ENCODE assay signal across 12 mouse cellular contexts in the genomic region with DNA sequence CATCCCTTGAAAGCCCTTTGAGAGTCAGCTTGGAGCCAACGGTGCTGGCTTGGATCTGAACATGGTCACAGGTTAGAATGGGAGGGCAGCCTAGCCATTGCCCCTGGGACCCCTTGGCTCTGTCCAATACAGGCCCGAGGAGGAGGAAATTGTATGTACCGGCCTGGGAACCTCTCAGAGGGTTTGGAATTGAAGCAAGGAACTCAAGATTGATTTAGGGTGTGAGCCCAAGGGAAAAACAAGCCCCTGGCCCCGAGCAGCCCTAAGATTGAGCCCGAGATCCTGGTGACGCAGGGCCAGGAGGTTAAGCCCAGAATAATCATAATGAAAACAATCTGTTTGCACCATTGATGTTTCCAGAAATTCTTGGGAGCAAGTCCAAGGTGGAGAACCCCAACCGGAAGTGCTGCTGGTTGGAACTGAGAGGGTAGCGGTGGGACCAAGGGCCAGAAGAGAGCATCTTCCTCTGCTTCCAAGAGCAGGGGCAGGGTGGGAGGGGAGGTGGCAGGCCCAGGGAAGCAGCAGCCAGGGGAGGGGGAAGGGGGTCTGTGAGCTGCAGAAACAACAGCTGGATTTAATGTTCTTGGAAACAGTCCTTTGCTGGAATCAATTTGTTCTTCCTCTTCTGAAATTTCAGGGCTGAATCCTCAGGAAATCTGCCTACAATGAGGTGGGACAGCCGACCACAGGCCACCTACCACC. TPM values are rescaled to one million over a fixed set of nuclear protein-coding genes. Genes with fewer than 3 reads are reported as not detected.
DNase-seq lines count a peak whose midpoint lies in the region; ATAC-seq lines count a peak whose summit lies in the region.
"Had no signal": no experiment of that assay in that cellular context is flagged by ENCODE, and none has a peak within 500 bp of the region (broad histone marks: within the 10 kb centered on the region; RNA-seq: fewer than 3 reads in every experiment).

No protein-coding gene starts in this region.

- H3K27me3 ChIP-seq in heart, embryonic 13.5 days (replicated peaks): no peaks in the 10 kb centered on the region
- H3K27me3 ChIP-seq in midbrain, embryonic 13.5 days: no peaks in the 10 kb centered on the region

- peak; percentile 23 for DNase-seq in testis, postnatal 14 days (ENCODE audit: low spot score)
- no peak for DNase-seq in testis, postnatal 10 days (ENCODE audit: low spot score)
- peak; percentile 64 to 73 for DNase-seq in kidney, postnatal 4 days
- DNase-seq in cerebellum, adult 8-10 months: no peak
- no peak for DNase-seq in spleen, adult 12 weeks (ENCODE audit: low spot score)
- DNase-seq in urinary bladder, postnatal 25 days (ENCODE audit: low spot score): no peak
- DNase-seq: cerebellum, adult 18-20 months; right cerebral cortex, adult 18-20 months had no signal

- 0 out of 2 replicates have a peak overlapping the region, but pooled peaks have one; percentile 12 for H3K27ac ChIP-seq in heart, embryonic 13.5 days (replicated peaks)
- no peak overlapping the region for H3K27ac ChIP-seq in midbrain, embryonic 13.5 days
- H3K27ac ChIP-seq: hindbrain, embryonic 14.5 days had no signal

- H3K9ac ChIP-seq in heart, embryonic 13.5 days: no peak overlapping the region
- H3K9ac ChIP-seq in midbrain, embryonic 13.5 days (replicated peaks): no peak overlapping the region
- H3K9ac ChIP-seq: hindbrain, embryonic 14.5 days had no signal

- no peak overlapping the region for H3K4me3 ChIP-seq in heart, embryonic 13.5 days
- H3K4me3 ChIP-seq in midbrain, embryonic 13.5 days (replicated peaks): no peak overlapping the region

- no peaks in the 10 kb centered on the region for H3K9me3 ChIP-seq in heart, embryonic 13.5 days
- no peaks in the 10 kb centered on the region for H3K9me3 ChIP-seq in midbrain, embryonic 13.5 days
- H3K9me3 ChIP-seq: G1E had no signal

- 59% methylated on average over 9 of the region's 9 CpGs for WGBS in heart, embryonic 13.5 days
- WGBS in midbrain, embryonic 13.5 days: 79% methylated on average over 9 of the region's 9 CpGs

- no peaks in the 10 kb centered on the region for H3K36me3 ChIP-seq in heart, embryonic 13.5 days
- H3K36me3 ChIP-seq in midbrain, embryonic 13.5 days: no peaks in the 10 kb centered on the region
- H3K36me3 ChIP-seq: G1E had no signal

- ATAC-seq in heart, embryonic 13.5 days (ENCODE audit: extremely low read depth, insufficient number of reproducible peaks, low FRiP score, low TSS enrichment): no peak
- no peak for ATAC-seq in midbrain, embryonic 13.5 days

- H3K4me1 ChIP-seq in heart, embryonic 13.5 days: peaks cover 8% of the 10 kb centered on the region
- H3K4me1 ChIP-seq in midbrain, embryonic 13.5 days (replicated peaks): peaks cover 4% of the 10 kb centered on the region; the same call in 1 of the 2 replicates

- no peak overlapping the region for H3K4me2 ChIP-seq in heart, embryonic 13.5 days
- H3K4me2 ChIP-seq in midbrain, embryonic 13.5 days (replicated peaks): no peak overlapping the region
- H3K4me2 ChIP-seq: hindbrain, embryonic 14.5 days had no signal

RNA-seq across cellular contexts. Expression of gene Slco2a1, which starts 10.6 kb away (rescaled TPM):
- polyA plus RNA-seq in heart, embryonic 13.5 days (2015; fragmentation: Nextera tagmentation; extraction: Ambion mirVana): 5.7 and 7.2 TPM in 2 replicates
- 0.81 and 0.89 TPM in 2 replicates for polyA plus RNA-seq in midbrain, embryonic 13.5 days (2015; fragmentation: Nextera tagmentation; extraction: Ambion mirVana)

Comparison
In these comparisons a context has a peak if more than half of its experiments do, and no peak if none do; other contexts are left out.
1. DNase-seq: peak in testis, postnatal 14 days (single experiment) and kidney, postnatal 4 days (2 of 2); none in testis, postnatal 10 days (single experiment), cerebellum, adult 8-10 months (single experiment), spleen, adult 12 weeks (single experiment) and urinary bladder, postnatal 25 days (single experiment).